Mouse (Mus musculus) cerebellum, adult 2 months (tissue): ENCODE measurements around the gene Ssh1.

Experiments used
- CTCF ChIP-seq: fragments of 200-500 bp; IDR thresholded peaks from 2 replicates; pipeline ENCODE4 v1.5.1; 2011; ENCODE audit warnings: low read depth, mild to moderate bottlenecking, control low read depth, low read length, moderate library complexity, borderline replicate concordance; ENCODE audit not compliant: insufficient read depth
- POLR2A ChIP-seq: fragments of 200-500 bp; IDR thresholded peaks from 2 replicates; pipeline ENCODE4 v1.6.1; 2011; ENCODE audit warnings: low read length, control low read depth, borderline replicate concordance; ENCODE audit not compliant: insufficient read depth

DNA sequence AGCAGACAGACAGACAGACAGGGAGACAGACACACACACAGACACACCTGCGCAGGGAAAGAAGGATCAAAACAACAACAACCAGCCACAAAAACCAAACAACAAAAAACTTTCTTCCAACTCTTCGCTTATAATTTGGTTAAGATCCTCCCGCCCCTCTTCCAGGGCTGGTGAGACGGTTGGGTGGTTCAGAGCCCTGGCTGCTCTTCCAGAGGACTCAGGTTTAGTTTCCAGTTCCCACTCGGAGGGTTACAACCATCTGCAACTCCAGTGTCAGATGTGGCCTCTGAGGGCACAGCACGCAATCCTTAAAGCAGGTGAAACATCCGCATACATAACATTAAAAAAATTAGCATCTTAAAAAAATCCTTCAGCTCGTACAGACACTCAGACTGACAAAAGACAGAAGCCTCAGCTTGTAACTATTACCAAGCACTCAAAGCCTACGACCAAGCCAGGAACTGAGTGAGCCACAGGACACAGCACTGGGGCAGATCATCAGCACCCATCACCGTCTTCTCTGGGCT is 22.2 kb downstream of the Ssh1 start:
- TF ChIP-seq POLR2A: no peak
- TF ChIP-seq CTCF: no peak
